Mouse (Mus musculus): Measurements from ENCODE around the gene Itprid2. TPM values are rescaled to one million over a fixed set of nuclear protein-coding genes. Genes with fewer than 3 reads are reported as not detected.
"Not testable (repeated sequence)": the region's sequence is repeated elsewhere in the genome, so short reads cannot be mapped to it uniquely, and the experiment has no call there.

Itprid2 gene
- total RNA-seq (2018; cell fraction: chromatin; rRNA removed), result 100 to 1,000 TPM; 143 to 468 (median 226) TPM
- 100 to 1,000 TPM in 11 of 26 experiments, 10 to 100 TPM in 15; 68.3 to 136 (median 91.3) TPM for total RNA-seq (2018; cell fraction: cytosol; rRNA removed)
- total RNA-seq (2018; cell fraction: nucleus; rRNA removed), result 100 to 1,000 TPM; 127 to 285 (median 158) TPM
- 48.7 to 63.4 TPM (median 53.3 TPM) in 3 replicates for polyA plus RNA-seq (2018)

DNA sequence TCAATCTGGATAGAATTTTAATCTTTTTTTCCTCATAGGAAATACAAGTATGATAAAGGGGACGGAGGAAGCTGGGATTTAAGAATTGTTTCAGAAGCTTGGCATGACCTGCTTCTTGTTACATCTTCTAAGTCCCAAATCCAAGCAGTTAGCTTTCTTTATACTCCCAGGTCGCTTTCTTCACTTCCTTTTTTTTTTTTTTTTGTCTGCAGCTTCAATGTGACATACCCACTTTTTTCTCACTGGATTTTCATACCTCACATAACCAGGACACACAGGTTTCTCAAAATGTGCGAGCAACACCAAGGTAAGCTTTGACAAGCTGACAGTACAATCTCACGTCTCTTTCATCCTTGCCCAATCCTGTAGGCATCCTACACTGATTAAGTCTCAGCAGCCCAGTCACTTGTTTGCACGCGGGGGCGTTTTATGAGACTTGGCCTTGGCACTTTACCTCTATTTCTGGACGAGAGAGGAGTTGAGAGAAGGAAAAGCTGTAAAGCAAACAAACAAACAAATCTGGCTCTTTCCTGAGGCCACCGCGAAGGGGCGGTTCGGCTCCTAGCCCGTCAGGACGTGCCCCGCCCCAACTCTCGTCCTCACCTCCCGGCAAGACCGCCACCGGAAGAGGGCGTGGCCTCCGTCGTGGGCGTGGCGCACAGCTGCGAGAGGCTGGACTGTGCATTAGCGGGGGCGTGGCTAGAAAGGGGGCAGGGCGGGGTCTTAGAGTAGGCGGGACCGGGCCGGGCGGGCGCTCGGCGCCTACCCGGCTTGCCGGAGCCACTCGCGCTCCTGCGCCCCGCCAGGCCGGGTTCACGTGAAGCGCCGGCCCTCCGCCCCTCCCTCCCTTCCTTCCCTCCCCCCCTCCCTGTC lies at the start of gene Itprid2:
TSS of gene Itprid2 (plus strand) at position 825 of the 873 bp plus-strand sequence.
- 3% methylated on average over 29 of the region's 46 CpGs for WGBS (ENCODE audit: missing documents)
- Histone ChIP-seq H3K79me2 (ENCODE audit: inconsistent target) (peaks cover 39% of the 10 kb centered on the region), H3K27ac (peak within 1 kb of the TSS; percentile 92), H3K4me3 (ENCODE audit: inconsistent target) (peak within 1 kb of the TSS; percentile 70), H3K36me3 (ENCODE audit: inconsistent target) (peaks cover 12% of the 10 kb centered on the region; the same call in 1 of the 2 replicates)

DNA sequence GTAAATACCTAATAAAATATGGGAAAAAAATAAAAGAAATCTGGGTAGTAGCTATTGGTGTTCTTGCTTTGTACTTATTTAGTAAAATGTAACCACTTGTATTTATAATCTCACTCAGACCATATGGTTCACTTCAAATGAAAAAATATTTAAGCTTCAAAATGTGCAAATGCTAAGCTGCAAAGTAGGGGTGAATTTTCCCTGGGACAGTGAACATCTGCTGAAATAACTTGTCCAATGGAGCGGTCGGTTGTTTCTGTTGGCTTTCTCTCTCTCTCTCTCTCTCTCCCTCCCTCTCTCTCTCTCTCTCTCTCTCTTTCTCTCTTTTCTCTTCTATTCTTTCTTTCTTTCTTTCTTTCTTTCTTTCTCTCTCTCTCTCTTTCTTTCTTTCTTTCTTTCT lies 39.0 kb upstream of the Itprid2 start:
- Histone ChIP-seq H3K36me3 (ENCODE audit: inconsistent target) (no peaks in the 10 kb centered on the region), H3K4me3 (ENCODE audit: inconsistent target) (no peak overlapping the region), H3K79me2 (ENCODE audit: inconsistent target) (no peaks in the 10 kb centered on the region), H3K27ac (no peak overlapping the region)
- 100% methylated on average over 1 of the region's 2 CpGs for WGBS (ENCODE audit: missing documents)

DNA sequence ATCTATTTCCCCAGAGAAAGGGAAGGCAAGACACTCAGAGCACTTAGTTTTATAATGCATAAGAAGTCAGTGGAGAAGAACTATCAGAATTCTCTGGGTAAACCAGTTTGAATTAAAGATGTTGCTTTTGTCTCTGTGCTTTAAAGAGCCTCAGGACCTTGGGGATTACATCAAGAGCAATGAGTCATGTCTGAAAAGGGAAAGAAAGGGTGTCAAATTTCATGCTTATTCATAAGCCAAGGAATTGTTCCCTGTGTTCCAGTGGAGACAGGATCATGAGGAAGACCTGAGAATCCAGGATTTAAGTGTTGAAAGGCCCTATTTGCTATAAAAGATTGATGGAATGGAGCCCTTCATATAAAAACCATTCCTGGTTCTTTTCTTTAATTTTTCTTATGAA lies 38.1 kb upstream of the Itprid2 start:
- Histone ChIP-seq H3K79me2 (ENCODE audit: inconsistent target) (no peaks in the 10 kb centered on the region), H3K36me3 (ENCODE audit: inconsistent target) (no peaks in the 10 kb centered on the region), H3K27ac (no peak overlapping the region), H3K4me3 (ENCODE audit: inconsistent target) (no peak overlapping the region)

DNA sequence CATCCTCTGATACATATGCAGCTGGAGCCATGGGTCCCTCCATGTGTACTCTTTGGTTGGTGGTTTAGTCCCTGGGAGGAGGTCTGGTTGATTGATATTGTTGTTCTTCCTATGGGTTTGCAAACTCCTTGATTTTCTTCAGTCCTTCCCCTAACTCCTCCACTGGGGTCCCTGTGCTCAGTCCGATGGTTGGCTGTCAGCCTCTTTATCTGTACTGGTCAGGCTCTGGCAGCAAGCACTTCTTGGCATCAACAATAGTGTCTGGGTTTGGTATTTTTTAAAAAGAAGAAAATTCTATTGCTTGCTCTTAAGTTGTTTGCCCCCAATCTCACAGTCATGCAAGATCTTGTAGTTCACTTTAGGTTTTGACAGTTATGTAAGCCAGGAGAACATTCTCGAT lies 34.0 kb upstream of the Itprid2 start:
- H3K27ac ChIP-seq; H3K36me3 ChIP-seq (ENCODE audit: inconsistent target); H3K4me3 ChIP-seq (ENCODE audit: inconsistent target); H3K79me2 ChIP-seq (ENCODE audit: inconsistent target): not testable (repeated sequence)
- 62% methylated on average over 2 of the region's 2 CpGs for WGBS (ENCODE audit: missing documents)

DNA sequence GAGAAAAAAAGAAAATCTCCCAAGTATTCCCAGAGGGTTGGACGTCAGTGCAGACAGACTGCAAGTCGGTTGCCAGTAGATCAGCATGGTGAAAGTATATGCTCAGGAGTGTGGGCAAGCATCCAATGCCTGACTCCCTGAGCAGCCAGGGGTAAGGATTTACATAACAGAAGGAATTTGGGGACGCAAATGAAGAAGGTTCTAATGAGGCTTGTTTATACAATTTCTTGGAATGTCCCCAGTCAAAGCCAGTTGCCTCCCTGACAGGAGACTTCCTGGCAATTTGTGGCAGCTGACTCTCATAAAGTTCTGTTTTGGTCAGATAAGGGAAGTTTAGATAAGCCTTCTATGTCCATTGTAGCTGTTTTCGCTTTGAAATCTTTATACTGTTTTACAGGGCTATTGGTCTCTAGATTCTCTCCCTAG lies 33.4 kb upstream of the Itprid2 start:
- Histone ChIP-seq H3K4me3 (ENCODE audit: inconsistent target) (no peak overlapping the region), H3K79me2 (ENCODE audit: inconsistent target) (no peaks in the 10 kb centered on the region), H3K36me3 (ENCODE audit: inconsistent target) (no peaks in the 10 kb centered on the region), H3K27ac (no peak overlapping the region)
- WGBS (ENCODE audit: missing documents), result 47% methylated on average over 4 of the region's 4 CpGs

DNA sequence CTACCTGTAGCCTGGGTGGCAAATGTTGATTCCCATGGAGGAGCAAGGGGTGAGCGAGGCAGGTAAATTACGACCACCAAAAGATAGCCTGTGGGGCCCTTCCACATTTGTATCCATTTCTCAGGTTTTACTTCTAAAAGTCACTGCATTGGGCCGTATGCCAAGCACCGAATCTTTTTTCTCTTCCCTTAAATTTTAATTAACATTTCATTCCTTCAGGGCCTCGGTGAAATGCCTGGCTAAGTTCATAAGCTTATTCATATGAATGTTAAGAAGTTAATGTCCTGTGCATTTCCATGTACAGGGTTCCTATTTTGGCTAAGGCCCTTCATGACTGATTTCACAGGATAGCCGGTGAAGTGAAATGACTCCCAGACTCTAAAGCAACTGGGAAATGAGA lies 32.8 kb upstream of the Itprid2 start:
- H3K4me3 ChIP-seq (ENCODE audit: inconsistent target), result no peak overlapping the region
- 70% methylated on average over 6 of the region's 6 CpGs for WGBS (ENCODE audit: missing documents)
- no peaks in the 10 kb centered on the region for H3K36me3 ChIP-seq (ENCODE audit: inconsistent target)
- H3K27ac ChIP-seq, result no peak overlapping the region
- H3K79me2 ChIP-seq (ENCODE audit: inconsistent target), result no peaks in the 10 kb centered on the region

DNA sequence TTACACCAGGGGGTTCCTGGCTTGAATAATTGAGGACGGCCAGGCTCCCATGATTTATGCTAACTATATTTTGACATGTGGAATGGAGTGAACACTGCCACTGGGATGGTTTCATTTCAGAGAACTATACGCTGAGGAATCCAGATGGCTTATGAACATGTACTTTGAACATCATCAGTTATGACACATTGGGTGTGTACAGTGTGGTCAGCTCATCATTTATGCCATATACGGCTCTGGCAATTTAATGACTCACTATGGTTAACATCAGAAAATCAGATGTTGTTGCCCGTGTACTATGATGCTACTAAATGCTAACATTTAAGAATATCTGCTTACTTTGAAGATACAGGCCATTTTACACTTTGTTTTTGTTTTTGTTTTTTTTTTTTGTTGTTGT lies 31.8 kb upstream of the Itprid2 start:
- H3K36me3 ChIP-seq (ENCODE audit: inconsistent target), result no peaks in the 10 kb centered on the region
- H3K4me3 ChIP-seq (ENCODE audit: inconsistent target), result no peak overlapping the region
- H3K79me2 ChIP-seq (ENCODE audit: inconsistent target), result no peaks in the 10 kb centered on the region
- H3K27ac ChIP-seq, result no peak overlapping the region
- WGBS (ENCODE audit: missing documents), result 80% methylated on average over 4 of the region's 4 CpGs

DNA sequence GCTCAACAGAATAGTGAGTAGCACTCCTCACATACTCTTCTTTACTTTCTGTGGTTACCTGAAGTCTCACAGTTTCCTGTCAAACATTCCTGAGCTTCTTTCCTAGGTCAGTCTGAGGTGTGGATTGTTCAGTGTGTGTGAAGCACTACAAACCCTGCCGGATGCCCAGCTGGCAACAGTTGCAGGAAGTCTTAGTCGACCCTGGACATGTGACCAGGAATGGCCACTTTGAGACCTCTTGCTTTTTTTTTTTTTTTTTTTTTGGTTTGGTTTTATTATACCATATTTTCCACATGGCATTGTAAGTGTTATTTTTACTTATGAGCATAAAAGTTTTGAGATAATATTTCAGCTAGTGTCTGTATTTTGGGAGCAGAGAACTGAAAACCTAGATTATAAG lies 29.1 kb upstream of the Itprid2 start:
- Histone ChIP-seq H3K36me3 (ENCODE audit: inconsistent target) (no peaks in the 10 kb centered on the region), H3K27ac (no peak overlapping the region), H3K79me2 (ENCODE audit: inconsistent target) (no peaks in the 10 kb centered on the region), H3K4me3 (ENCODE audit: inconsistent target) (no peak overlapping the region)
- 42% methylated on average over 2 of the region's 2 CpGs for WGBS (ENCODE audit: missing documents)

DNA sequence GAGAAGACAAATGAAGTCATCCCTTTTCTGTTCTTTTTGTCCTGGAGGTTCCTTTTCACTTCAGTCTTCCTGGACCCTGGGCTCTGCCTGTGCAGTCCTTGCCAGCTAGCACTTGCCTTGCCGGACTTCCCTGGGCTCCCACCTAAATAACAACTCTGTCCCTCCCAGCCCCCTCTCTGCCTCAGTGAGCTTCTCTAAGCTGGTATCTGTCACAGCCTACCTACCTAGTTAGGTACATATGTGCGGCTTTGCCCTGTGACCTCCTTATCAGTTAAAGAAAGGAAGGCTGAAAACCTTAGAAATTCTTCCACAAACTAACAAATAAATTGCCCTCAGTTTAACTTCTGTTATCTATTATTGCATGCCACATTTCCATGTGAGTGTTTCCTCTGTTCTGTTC lies 28.0 kb upstream of the Itprid2 start:
- WGBS (ENCODE audit: missing documents), result 93% methylated on average over 2 of the region's 2 CpGs
- no peaks in the 10 kb centered on the region for H3K79me2 ChIP-seq (ENCODE audit: inconsistent target)

DNA sequence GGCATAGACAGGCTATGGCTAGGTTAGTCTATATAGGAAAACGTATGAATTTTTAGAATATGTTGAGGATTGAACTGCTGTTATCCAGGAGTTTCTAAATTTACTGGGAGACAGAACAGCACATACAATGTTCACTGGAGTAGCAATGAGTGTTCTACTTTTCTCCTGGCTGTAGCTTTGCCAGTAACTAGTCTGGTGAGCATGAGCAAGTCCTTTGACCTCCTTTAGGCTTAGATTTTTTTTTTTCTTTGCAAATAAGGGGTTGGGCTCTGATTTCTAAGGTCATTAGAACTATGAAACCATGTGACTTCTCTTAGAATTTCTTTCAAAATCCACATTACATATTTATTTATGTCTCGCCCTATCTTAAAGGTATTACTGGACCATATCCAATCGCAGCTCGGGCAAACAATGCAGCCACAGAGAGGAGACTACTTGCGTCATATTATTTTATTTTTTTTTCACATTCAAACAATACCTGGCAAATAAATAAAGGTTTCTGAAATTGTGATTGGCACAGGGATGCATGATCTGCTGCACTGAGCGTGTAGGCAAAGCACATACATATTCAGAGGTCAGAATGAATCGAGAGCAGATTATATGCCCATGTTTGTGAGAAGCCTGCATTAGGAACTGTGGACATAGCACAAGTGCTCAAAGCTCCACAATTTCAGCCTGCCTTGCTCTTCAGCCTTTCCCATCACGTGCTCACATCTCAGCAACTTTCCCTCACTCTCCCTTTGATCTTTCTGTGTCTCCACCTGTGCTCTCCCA lies 26.7 kb upstream of the Itprid2 start:
- Histone ChIP-seq H3K79me2 (ENCODE audit: inconsistent target) (no peaks in the 10 kb centered on the region), H3K4me3 (ENCODE audit: inconsistent target) (no peak overlapping the region), H3K36me3 (ENCODE audit: inconsistent target) (no peaks in the 10 kb centered on the region), H3K27ac (no peak overlapping the region)
- WGBS (ENCODE audit: missing documents), result 99% methylated on average over 8 of the region's 8 CpGs

More for the DNA sequence above, 28.0 kb upstream of the Itprid2 start:
- Histone ChIP-seq H3K27ac (no peak overlapping the region), H3K36me3 (ENCODE audit: inconsistent target) (no peaks in the 10 kb centered on the region), H3K4me3 (ENCODE audit: inconsistent target) (no peak overlapping the region)

DNA sequence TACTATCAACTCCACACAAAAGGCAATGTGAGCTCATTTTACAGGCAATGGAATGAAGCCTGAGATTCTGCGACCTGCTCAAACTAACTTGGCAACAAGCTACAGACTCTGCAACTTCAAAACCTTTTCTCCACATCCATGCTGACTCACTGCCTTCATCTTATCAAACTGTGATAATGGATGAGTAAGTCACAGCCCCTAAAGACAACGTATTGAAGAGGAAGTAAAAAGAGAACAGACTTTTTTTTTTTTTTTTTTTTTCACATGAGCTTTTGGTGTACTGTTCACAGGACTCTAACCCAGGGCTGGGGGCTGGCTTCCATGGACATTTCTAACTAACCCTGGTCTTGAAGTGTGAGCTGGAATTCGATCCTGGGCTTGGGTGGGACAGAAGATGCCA lies 24.3 kb upstream of the Itprid2 start:
- H3K27ac ChIP-seq, result no peak overlapping the region
- WGBS (ENCODE audit: missing documents), result 51% methylated on average over 3 of the region's 3 CpGs
- H3K36me3 ChIP-seq (ENCODE audit: inconsistent target), result no peaks in the 10 kb centered on the region
- no peak overlapping the region for H3K4me3 ChIP-seq (ENCODE audit: inconsistent target)
- H3K79me2 ChIP-seq (ENCODE audit: inconsistent target), result no peaks in the 10 kb centered on the region

DNA sequence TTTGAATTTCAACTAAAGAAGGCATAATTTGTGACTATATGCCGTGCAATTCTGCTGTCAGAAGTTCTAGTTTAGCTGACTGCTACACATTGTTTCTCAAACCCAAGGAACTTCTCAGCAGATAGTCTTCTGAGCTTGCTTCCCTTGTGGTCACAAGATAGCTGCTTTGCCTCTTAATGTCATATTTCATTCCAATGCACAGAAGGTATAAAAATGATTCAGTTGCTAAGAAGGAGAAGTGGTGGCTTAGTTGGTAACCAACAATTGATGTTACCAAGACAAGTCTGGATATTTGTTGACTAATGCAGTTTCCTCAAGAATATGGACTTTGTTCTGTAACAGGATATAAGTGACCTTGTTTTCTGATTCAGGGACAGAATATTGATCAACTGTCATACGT lies 17.0 kb upstream of the Itprid2 start:
- Histone ChIP-seq H3K79me2 (ENCODE audit: inconsistent target) (no peaks in the 10 kb centered on the region), H3K27ac (peak overlapping the region; percentile 87), H3K36me3 (ENCODE audit: inconsistent target) (no peaks in the 10 kb centered on the region), H3K4me3 (ENCODE audit: inconsistent target) (no peak overlapping the region)
- WGBS (ENCODE audit: missing documents), result 80% methylated on average over 2 of the region's 2 CpGs

DNA sequence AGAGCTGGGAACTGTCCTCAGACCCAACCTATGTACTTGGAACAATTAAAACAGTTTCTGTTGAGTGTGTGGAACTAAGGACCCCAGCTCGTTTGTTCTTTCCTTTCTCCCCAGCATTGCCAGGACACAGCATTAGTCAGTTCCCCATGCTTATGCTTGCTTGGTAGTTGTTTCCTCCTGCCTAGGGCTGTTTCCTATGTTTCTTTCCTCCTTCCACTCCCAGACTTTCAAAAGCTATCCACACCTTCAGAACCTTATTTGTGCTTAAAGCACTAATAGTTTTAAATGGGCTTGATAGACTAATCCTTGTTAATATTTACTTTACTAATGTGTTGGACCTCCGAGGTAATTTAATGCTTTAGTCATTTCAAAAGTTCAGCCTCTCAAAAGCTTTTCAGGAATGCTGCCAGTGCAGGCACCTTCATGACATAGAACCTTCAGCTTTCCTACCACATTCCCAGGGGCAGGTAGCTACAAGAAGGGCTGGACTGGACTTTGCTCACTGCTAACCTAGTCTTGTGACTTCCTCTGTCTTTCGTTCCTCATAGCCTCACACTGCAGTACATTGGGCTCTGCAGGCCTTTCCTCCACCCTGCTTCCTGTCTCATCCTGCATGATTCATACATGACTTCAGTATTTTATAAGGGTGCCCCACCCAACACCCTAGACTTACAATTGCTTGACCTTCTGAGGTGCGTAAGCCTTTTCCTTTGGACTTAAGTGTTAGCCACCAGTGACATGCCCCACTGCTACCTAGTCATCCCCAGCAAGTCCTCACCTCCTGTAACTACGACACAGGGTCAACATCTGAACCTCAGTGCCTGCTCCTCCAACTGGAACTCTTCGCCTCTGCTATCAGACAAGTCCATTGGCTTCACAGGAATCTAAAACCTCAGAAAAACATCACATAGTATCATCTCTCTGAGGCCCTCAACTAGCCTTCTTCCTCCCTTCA lies 16.3 kb upstream of the Itprid2 start:
- Histone ChIP-seq H3K36me3 (ENCODE audit: inconsistent target) (no peaks in the 10 kb centered on the region), H3K27ac (peak overlapping the region; percentile 87), H3K79me2 (ENCODE audit: inconsistent target) (no peaks in the 10 kb centered on the region)

DNA sequence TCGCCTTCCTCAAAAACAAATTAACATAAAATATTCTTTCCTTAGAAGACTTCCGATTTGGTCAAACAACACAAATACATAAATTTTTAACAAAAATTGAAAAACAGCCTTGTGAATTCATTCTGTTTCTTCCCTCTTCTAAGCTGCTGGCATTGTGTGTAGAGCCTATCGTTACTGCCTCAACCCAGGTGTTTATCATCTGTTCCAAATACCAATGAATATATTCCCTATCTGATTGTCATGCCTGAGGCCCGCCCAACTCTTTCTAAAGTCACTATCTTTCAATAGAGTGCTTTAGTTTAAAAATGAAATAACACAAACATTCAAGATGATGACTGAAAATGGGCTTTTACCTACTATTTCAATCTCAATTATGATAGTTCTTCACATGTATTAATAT lies 11.9 kb upstream of the Itprid2 start:
- 96% methylated on average over 4 of the region's 4 CpGs for WGBS (ENCODE audit: missing documents)

More for the DNA sequence above, 16.3 kb upstream of the Itprid2 start:
- 56% methylated on average over 6 of the region's 6 CpGs for whole genome bisulfite sequencing (ENCODE audit: missing documents)
- H3K4me3 ChIP-seq (ENCODE audit: inconsistent target), result no peak overlapping the region

More for the DNA sequence above, 11.9 kb upstream of the Itprid2 start:
- Histone ChIP-seq H3K4me3 (ENCODE audit: inconsistent target) (no peak overlapping the region), H3K27ac (no peak overlapping the region), H3K36me3 (ENCODE audit: inconsistent target) (no peaks in the 10 kb centered on the region), H3K79me2 (ENCODE audit: inconsistent target) (no peaks in the 10 kb centered on the region)
